Mouse (Mus musculus) fat pad, adult 2 months (tissue): ENCODE data around the gene Wdr18.

Experiments used
- DNase-seq: peaks from one replicate; pipeline ENCODE4 v3.0.0-alpha.2; 2011; ENCODE audit warnings: low read depth, low spot score; ENCODE audit errors: extremely low read depth

Wdr18 gene

DNA sequence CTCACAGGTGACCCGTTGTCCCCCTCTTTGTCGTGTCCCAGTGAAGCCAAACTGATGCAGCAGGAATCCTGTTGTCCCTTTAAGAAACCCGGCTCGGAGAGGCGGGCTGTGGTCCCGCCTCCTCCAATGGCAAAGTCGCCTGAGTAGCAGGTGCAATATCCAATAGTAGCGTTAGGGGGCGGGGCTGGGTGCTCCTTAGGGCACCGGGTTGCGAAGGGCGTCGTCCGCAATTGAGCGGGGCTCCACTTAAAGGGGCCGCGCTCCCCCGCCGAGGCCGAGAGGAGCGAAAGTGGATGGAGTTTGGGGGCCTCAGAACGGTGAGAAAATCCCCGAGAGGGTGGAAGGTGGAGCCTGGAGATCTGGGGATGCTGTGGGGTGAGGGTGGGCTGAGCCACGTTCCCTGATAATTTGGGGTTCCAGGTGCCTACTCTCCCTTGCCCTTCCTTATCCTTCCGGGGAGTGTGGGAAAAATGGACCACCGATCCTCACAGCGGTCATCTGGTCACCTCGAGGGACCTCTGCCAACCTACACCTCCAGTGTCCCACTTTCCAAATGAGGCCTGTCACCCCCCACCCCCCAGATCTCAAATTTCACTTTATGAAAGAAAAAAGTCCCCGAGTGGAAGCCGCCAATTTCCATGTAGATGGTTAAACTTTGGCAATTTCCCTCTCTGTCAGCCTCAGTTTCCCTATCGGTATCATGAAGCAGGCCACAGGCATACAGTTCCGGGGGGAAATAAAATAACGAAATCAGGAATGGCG lies 36.5 kb downstream of the Wdr18 start, which contains the start of gene Abca7:
Abca7 (plus strand) TSS at position 223 of the 762 bp plus-strand sequence.
- no peak for DNase-seq

DNA sequence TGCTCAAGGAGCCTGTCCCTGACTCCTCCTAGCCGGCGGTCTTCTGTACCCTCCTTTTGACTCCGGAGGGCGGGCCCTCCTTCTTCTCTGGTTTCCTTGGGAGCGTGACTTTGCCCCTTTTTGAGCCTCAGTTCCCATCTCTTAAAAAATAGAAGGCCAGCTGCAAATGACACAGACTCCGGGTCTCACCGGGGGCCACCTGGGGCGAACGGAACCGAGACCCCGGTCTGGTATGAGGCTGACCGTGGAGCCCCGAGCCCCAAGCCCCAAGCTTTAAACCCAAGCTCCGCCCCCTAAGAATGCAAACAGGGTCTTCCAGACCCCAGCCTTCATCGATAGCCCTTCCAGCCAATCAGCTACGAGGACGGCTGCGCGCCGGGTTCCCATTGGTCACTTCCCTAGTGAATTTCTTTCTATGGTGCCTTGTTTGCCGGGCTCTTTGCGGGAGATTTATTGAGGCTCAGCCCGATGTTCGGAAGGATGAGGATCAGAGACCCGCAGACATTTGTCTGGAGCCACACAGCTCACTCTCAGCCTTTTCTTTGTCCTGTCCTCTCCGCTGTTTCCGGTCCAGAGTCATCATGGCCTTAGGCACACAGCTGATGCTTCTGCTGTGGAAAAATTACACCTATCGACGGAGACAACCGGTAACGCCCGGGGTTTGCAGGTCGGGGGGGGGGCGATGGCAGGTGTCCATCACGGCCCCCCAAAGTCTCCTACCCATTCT lies 37.2 kb downstream of the Wdr18 start:
- no peak for DNase-seq

DNA sequence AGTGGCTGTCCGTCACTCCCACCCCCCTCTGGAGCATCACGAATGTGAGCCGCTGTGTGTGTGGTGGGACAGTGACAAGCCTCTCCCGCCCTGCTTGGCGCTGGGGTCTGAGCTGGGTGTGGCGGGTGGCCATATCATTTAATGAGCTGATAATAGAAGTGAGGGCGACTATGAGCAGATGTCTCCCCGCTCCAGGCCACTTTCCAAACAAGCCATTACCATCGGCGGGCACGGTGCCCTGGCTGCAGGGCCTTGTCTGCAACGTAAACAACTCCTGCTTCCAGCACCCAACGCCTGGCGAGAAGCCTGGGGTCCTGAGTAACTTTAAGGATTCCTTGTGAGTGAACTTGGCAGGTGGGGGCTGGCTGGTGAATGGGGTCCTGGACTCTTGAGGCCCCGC lies 37.9 kb downstream of the Wdr18 start:
- no peak for DNase-seq

DNA sequence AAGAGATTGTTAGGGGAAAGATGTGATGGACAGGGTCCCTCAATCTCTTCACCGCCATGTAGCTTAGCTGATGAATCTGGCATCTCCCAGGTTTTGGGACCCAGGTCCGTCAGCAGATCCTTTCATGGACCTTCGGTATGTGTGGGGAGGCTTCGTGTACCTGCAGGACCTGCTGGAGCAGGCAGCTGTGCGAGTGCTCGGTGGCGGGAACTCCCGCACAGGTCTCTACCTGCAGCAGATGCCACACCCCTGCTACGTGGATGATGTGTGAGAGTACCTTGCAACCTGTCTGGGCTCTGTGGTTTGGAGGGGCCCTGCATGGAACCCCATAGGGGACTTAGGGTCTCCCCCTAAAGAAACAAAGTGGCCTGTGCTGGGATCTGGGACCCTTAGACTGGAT lies 42.0 kb downstream of the Wdr18 start:
- no peak for DNase-seq

DNA sequence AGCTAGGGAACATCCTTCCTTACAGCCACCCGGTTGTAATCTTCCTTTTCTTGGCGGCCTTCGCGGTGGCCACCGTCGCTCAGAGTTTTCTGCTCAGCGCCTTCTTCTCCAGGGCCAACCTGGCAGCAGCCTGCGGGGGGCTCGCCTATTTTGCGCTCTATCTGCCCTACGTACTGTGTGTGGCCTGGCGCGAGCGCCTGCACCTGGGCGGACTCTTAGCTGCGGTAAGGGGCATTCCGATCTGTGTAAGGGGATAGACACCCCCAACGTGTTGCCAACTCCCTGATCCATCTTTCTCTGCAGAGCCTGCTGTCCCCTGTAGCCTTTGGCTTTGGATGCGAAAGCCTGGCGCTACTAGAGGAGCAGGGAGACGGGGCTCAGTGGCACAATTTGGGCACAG lies 42.9 kb downstream of the Wdr18 start:
- DNase-seq: no peak

DNA sequence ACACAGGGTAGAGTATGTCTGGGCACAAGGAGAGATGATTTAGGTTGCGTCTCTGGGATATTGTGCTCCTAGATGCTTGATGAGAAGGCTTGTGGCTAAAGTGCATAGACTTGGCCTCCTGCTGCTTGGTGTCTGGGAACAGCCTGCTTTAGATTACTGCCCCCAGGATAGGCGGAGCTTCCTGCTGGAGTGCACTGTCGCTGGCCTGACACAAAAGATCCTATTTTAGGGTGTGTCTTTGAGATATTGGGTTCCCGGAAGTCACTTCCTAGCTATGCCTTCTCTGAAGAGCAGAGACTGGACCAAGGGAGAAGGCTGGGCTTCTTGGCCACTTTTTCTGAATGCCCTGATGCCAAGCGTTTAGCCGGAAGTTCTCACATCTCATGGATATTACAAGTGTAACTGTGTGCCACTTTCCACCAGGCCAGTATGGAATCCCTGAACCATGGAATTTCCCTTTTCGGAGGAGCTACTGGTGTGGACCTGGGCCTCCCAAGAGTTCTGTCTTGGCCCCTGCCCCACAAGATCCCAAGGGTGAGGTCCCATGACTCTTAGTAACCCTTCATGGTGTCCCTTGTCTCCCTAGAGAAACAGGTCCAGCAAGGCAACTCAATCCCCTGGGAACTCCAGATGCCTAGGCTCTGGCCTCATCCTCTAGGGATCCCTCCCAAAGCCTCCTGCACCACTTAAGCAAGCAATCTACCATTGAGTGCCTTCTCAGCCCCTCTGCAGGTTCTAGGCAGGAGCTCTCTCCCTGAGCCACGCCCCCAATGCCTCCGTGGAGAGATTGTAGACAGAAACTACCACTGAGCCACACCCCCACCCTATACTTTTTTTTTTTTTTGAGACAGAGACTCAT lies 43.7 kb downstream of the Wdr18 start:
- DNase-seq: no peak

DNA sequence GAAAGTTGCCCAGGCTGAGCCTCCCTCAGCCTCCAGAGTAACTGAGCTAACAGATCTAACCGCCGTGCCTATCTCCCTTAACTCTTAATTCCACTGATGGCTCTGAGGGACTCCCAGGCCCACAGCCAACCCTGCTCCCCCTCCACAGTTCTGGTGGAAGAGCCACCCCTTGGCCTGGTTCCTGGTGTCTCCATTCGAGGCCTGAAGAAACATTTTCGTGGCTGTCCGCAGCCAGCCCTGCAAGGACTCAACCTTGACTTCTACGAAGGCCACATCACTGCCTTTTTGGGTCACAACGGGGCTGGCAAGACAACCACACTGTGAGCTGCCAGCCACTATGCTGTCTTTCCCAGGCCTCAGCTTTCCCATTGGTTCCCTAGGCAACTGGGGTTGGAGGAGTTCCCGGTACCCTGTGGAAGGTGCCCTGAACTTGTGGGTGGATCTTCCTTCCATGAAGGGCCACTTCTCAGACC lies 44.3 kb downstream of the Wdr18 start:
- DNase-seq: no peak

DNA sequence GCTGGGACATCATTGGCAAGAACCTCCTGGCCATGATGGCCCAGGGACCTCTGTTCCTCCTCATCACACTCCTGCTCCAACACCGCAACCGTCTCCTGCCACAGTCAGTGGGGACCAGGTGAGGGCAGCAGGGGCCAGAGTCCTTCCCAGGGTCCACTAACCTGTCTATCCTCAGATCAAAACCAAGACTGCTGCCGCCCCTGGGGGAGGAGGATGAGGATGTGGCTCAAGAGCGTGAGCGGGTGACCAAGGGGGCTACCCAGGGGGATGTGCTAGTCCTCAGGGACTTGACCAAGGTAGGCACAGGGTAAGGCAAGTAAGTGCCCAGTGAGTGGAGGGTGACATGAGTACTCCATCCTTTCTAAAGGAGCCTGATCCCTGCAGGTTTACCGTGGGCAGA lies 51.8 kb downstream of the Wdr18 start:
- no peak for DNase-seq

DNA sequence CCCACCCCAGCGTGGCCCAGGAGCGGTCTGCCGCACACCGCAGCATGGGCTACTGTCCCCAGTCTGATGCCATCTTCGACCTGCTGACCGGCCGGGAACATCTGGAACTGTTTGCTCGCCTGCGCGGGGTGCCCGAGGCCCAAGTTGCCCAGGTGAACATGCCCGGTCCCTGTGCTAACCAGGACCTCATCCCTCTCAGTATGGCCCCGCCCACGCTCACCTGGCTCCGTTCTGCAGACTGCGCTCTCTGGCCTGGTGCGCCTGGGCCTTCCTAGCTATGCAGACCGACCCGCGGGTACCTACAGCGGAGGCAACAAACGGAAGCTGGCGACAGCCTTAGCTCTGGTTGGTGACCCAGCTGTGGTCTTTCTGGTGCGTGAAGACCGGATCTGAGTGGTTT lies 53.7 kb downstream of the Wdr18 start:
- DNase-seq: no peak

DNA sequence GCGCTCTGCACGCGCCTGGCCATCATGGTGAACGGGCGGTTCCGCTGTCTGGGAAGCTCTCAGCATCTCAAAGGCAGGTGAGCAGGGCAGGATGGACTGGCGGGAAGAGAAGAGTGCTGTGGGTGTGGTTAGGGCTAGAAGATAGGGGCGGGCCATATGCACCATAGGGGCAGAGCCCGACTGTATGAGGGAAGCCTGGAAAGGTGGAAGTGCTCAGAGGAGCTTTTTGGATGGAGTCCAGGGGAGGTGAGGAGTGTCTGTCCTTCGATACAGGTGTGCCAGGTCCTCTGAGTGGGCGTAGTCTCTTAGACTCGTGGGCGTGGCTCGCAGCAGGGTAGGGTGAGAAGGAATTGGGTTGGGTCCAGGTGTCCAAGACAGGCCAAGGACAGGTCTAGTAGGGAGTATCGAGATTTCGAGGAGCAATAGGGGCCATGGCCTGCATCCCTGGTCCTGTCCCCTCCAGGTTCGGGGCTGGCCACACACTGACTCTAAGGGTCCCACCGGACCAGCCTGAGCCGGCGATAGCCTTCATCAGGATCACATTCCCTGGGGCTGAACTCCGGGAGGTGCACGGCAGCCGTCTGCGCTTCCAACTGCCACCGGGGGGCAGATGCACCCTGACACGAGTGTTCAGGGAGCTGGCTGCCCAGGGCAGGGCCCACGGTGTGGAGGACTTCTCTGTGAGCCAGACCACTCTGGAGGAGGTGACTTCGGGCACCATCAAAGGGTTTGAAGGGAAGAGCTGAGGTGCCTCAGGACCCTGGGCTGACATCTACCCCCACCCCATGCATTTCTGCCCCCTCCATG lies 54.7 kb downstream of the Wdr18 start:
- DNase-seq: no peak

DNA sequence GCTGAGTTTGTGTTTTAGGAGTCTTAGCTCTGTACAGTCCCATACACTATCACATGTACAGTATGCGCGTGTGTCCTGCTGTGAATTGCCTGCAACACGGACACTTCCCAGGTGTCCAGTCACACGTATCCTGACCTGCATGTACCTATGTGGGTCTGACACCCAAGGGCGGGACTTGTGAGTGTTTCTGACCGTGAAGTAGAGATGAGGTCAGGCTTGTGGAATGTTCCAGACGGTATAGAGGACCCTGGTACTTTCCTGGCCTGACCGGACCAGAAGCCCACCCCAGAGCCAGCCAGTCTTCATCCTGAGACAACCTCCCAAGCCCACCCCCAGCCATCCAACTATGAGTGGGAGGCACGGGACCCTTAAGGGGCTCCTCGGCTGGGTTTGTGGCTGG lies 55.6 kb downstream of the Wdr18 start:
- DNase-seq: no peak

DNA sequence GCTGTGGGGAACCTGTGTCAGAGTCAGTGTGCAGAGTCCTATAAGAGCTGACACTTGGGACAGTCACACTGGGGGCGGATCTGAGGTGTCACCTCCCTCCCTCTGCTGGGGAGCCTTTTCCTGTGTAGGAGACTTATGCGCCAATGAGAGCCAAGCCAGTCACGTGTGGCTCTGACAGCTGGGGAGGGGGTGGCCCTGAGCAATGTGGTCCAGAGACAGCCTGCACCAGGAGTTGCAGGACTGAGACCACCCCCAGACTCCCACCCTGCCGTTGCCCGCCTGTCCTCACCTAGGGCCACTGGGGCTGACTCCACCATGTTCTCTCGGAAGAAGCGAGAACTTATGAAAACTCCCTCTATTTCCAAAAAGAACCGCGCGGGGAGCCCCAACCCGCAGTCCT lies 56.6 kb downstream of the Wdr18 start, which contains the start of gene Arhgap45:
Arhgap45 (plus strand) TSS at position 143 of the 400 bp plus-strand sequence.
- no peak for DNase-seq

DNA sequence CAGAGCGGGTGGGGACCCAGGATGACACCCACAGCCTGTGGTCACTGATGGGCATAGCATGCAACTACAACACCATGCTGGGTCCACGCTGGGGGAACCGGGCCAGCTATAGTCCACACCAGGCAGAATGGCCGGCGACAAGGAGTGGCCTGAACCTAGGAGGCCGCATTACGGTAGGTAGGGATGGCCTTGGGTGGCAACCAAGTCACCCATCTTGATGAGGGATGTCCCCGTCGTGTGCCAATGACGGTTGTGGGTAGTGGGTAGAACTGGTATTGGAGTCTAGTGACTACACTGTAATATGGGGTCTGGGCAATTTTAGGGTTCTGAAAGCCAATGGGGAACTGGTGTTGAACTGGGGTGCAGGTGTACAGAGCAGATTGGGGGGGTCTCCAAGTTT lies 57.0 kb downstream of the Wdr18 start:
- no peak for DNase-seq

DNA sequence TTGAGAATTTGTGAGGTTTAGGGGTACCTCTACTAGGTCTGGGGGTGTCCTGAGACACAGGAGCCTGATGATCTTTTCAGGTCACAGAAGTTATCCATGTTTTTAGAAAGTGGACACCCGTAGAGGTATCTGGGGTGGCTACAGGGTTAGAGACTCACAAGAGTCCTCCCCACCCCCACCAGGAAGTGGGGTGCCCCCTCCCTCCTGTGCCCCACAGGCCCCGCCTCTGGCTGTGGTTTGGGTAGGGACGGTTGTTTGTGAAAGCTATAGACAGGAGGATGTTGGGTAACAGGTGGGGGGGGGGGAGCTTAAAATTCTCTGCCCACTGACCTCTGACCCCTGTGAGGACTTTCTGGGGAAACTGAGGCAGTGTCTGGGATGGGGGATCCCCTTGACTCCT lies 57.4 kb downstream of the Wdr18 start:
- no peak for DNase-seq

DNA sequence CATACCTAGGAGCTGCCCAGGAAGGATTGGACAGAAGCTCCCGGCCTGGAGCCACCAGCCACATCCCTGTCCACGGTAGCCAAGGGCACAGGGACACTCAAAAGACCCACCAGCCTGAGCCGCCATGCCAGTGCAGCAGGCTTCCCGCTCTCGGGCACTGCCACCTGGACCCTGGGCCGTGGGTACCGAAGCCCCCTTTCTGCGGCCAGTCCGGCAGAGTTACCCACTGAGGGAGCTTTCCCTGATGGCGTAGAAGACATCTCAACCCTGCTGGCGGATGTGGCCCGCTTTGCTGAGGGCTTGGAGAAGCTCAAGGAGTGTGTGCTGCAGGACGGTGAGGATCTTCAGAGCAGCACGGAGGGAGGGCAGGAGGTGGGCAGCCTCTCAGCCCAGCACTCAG lies 57.8 kb downstream of the Wdr18 start:
- DNase-seq: no peak

DNA sequence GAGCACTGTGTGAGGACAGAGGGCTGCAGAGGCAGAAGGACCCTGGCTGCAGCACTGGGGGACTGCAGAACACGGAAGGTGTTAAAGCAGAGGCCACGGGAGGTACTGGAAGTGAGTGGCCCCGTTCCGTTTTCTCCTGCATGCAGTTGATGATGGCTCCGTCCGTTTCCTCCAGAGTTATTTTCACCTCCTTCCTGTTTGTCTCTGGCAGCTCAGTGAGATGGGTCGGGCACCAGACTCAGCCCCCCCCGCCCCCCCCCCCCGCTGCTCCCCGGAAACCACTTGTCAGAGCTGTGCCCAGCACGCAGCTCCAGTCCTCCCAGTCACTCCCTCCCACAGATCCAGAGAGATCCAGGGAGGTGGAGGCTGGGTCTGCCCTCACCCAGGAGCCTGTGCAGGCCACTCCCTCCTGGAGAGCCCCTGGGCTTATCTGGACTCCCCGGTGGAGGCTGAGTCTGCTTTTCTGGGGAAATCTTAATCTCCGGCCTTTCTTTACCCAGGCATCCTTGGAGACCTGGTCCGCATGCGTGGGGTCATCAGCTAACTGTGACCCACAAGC lies 58.9 kb downstream of the Wdr18 start:
- no peak for DNase-seq

DNA sequence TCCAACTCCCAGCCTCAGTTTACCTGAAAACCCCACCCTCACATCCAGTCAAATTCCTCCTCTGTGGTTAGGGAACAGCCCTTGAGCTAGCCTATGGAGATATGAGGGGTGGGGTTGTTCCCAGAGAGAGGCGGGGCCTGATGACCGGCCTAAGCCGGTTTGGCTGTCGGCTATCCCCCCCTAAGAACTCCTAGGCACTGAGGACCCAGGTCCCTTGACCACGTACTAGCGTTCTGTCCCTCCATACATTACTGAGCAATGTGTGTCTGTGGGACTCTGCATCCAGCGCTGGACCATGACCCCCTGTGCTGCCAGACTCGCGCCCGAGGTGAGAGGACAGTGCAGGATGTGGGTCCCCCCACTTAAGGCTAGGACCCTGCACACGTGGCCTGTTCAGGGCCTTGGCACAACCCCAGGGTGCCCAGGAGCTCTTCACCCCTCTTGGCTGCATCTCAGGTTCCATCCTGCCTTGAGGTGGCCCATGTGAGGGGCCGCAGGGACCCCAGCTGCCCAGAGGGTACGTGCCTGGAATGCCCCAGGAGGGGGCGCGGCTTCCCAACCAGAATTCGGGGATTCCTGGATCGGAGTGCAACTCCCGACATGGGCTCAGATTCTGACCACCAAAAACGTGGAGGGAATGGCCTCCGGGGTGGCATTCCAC lies 59.6 kb downstream of the Wdr18 start:
- no peak for DNase-seq
